Comparison of ENCODE assay signal across 27 mouse cellular contexts in the genomic region with DNA sequence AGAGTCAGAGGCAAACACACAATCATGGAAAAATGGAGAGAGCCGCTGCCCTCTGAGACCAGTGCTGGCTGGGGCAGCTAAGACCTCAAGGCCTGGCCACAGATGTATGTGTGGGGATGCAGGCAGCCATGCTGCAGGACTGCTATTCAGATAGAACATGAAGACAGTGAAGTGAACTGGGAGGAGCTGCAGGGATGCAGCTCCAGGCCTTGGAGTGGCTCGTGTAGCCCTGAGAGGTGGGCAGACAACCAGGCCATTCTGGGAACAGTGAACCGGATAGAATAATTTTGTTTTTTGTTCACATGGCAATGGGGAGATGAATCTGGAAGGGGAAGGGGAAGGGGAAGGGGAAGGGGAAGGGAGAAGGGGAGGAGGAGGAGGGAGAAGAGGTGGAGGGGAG. TPM values are rescaled to one million over a fixed set of nuclear protein-coding genes. Genes with fewer than 3 reads are reported as not detected.
DNase-seq lines count a peak whose midpoint lies in the region; ATAC-seq and TF ChIP-seq lines count a peak whose summit lies in the region.
"Had no signal": no experiment of that assay in that cellular context is flagged by ENCODE, and none has a peak within 500 bp of the region (broad histone marks: within the 10 kb centered on the region; RNA-seq: fewer than 3 reads in every experiment).

No protein-coding gene starts in this region.

- peaks cover 35% of the 10 kb centered on the region for H3K4me1 ChIP-seq in heart, embryonic 10.5 days
- peaks cover 17% of the 10 kb centered on the region for H3K4me1 ChIP-seq in cortical plate, adult 2 months (ENCODE audit: control insufficient read depth, insufficient read depth, low read length)
- H3K4me1 ChIP-seq in embryonic facial prominence, embryonic 10.5 days = peaks cover 46% of the 10 kb centered on the region
- H3K4me1 ChIP-seq: liver, embryonic 13.5 days; megakaryocyte, embryonic 14.5 days had no signal

- H3K4me3 ChIP-seq in heart, embryonic 10.5 days = no peak overlapping the region
- no peak overlapping the region for H3K4me3 ChIP-seq in layer of hippocampus, adult 2 months
- no peak overlapping the region for H3K4me3 ChIP-seq in cortical plate, adult 2 months (ENCODE audit: insufficient read depth, low read length)
- no peak overlapping the region for H3K4me3 ChIP-seq in embryonic facial prominence, embryonic 10.5 days
- H3K4me3 ChIP-seq: embryonic facial prominence, embryonic 13.5 days; heart, embryonic 15.5 days; hindbrain, embryonic 15.5 days; limb, embryonic 10.5 days; limb, embryonic 15.5 days; liver, embryonic 13.5 days; megakaryocyte, embryonic 14.5 days; stomach, embryonic 15.5 days had no signal

- ATAC-seq in inflammation-experienced regulatory T-cells, adult 6 months = no peak
- ATAC-seq: intestine, embryonic 16.5 days; lung, postnatal 0 days had no signal

- 74% methylated on average over 3 of the region's 3 CpGs for WGBS in heart, embryonic 10.5 days
- WGBS in embryonic facial prominence, embryonic 10.5 days = 87% methylated on average over 3 of the region's 3 CpGs

- H3K27me3 ChIP-seq in heart, embryonic 10.5 days (ENCODE audit: insufficient read depth, poor library complexity, severe bottlenecking) = peaks cover 48% of the 10 kb centered on the region
- H3K27me3 ChIP-seq in embryonic facial prominence, embryonic 10.5 days (replicated peaks; ENCODE audit: low read depth, poor library complexity, severe bottlenecking) = 0 out of 2 replicates have a peak, but pooled peaks cover 20% of the 10 kb centered on the region
- H3K27me3 ChIP-seq: hindbrain, embryonic 15.5 days; stomach, embryonic 15.5 days had no signal

- no peak for TF ChIP-seq CTCF in layer of hippocampus, adult 2 months (conservative IDR thresholded peaks at IDR 0.05)
- TF ChIP-seq CTCF in cortical plate, adult 2 months (IDR thresholded peaks at IDR 0.05; ENCODE audit: extremely low read depth, insufficient read depth, low read length) = no peak

- H3K36me3 ChIP-seq in heart, embryonic 10.5 days = no peaks in the 10 kb centered on the region
- H3K36me3 ChIP-seq in embryonic facial prominence, embryonic 10.5 days (replicated peaks) = no peaks in the 10 kb centered on the region
- H3K36me3 ChIP-seq: embryonic facial prominence, embryonic 13.5 days; heart, embryonic 15.5 days; hindbrain, embryonic 15.5 days; limb, embryonic 10.5 days; limb, embryonic 15.5 days; liver, embryonic 13.5 days; stomach, embryonic 15.5 days had no signal

- H3K27ac ChIP-seq in heart, embryonic 10.5 days = 0 out of 2 replicates have a peak overlapping the region, but pooled peaks have one; percentile 42
- H3K27ac ChIP-seq in layer of hippocampus, adult 2 months = peak overlapping the region; percentile 78
- peak overlapping the region; percentile 76 for H3K27ac ChIP-seq in cortical plate, adult 2 months (ENCODE audit: insufficient read depth, low read length)
- peak overlapping the region; percentile 3; the same call in 1 of the 2 replicates for H3K27ac ChIP-seq in embryonic facial prominence, embryonic 10.5 days (replicated peaks)
- H3K27ac ChIP-seq: embryonic facial prominence, embryonic 13.5 days; heart, embryonic 15.5 days; limb, embryonic 10.5 days; limb, embryonic 15.5 days; liver, embryonic 13.5 days; stomach, embryonic 15.5 days had no signal

- TF ChIP-seq POLR2A in cortical plate, adult 2 months (IDR thresholded peaks at IDR 0.05; ENCODE audit: extremely low read depth, insufficient read depth, low read length) = no peak

- H3K9me3 ChIP-seq in heart, embryonic 10.5 days = no peaks in the 10 kb centered on the region
- no peaks in the 10 kb centered on the region for H3K9me3 ChIP-seq in embryonic facial prominence, embryonic 10.5 days
- H3K9me3 ChIP-seq: embryonic facial prominence, embryonic 13.5 days; heart, embryonic 15.5 days; hindbrain, embryonic 15.5 days; limb, embryonic 10.5 days; limb, embryonic 15.5 days; liver, embryonic 13.5 days; megakaryocyte, embryonic 14.5 days; stomach, embryonic 15.5 days had no signal

- DNase-seq in heart, embryonic 10.5 days (ENCODE audit: low spot score) = no peak
- DNase-seq in heart, adult 11 months = no peak
- DNase-seq in layer of hippocampus, adult 2 months (ENCODE audit: low spot score in 2 of 2) = no peak
- DNase-seq in layer of hippocampus, adult 8-10 months (ENCODE audit: low spot score in 2 of 2) = no peak
- no peak for DNase-seq in embryonic facial prominence, embryonic 10.5 days (ENCODE audit: low spot score)
- DNase-seq in right cerebral cortex, postnatal 36 days (ENCODE audit: low spot score in 2 of 2) = no peak
- DNase-seq: adrenal gland, postnatal 36 days; B cell, adult 2 months; cerebellum, postnatal 36 days; embryo, embryonic 11 days; gastrocnemius, postnatal 10 days; kidney, adult 9 months; kidney, postnatal 14 days; liver, embryonic 13.5 days; lung, adult 18-20 months; right cerebral cortex, postnatal 14 days had no signal

RNA-seq across cellular contexts. Expression of gene Sez6l, which starts 51.0 kb away (rescaled TPM):
- polyA plus RNA-seq in heart, embryonic 10.5 days (2016; fragmentation: Nextera tagmentation; extraction: Ambion mirVana) = 0.16 and 0.63 TPM in 2 replicates
- total RNA-seq in layer of hippocampus, adult 2 months (2021) = 100 to 1,000 TPM; 233 to 235 TPM
- total RNA-seq in layer of hippocampus, adult 8-10 months (2022) = 100 to 1,000 TPM; 193 to 229 (median 215) TPM
- polyA plus RNA-seq in cortical plate, adult 2 months (2012; rRNA removed) = 105 and 112 TPM in 2 replicates
- polyA plus RNA-seq in embryonic facial prominence, embryonic 10.5 days (2016; fragmentation: Nextera tagmentation; extraction: Ambion mirVana) = 0.63 and 0.75 TPM in 2 replicates
- under 1 TPM in 1 of 3 experiments, not detected in 2; 0.08 TPM for polyA plus RNA-seq in inflammation-experienced regulatory T-cells, adult 6 months (2017; shearing (Covaris generic))

Comparison
In these comparisons a context has a peak if more than half of its experiments do, and no peak if none do; other contexts are left out.
1. H3K27ac ChIP-seq: peak in every context shown above with its lines; median percentile 78 in layer of hippocampus, adult 2 months; 76 in cortical plate, adult 2 months; 42 in heart, embryonic 10.5 days; 3 in embryonic facial prominence, embryonic 10.5 days.
2. RNA of gene Sez6l, which starts 51.0 kb away (polyA plus RNA-seq): 105 to 112 TPM in cortical plate, adult 2 months; 0.63 to 0.75 TPM in embryonic facial prominence, embryonic 10.5 days, 0.16 to 0.63 TPM in heart, embryonic 10.5 days and 0.08 TPM in inflammation-experienced regulatory T-cells, adult 6 months; every median in the first group is over 10 times any median in the second.